Mouse (Mus musculus) hindbrain, postnatal 0 days (tissue): ENCODE results near the gene Olfr297. TPM values are rescaled to one million over a fixed set of nuclear protein-coding genes. Genes with fewer than 3 reads are reported as not detected.

ENCODE experiments used
- ATAC-seq: fragments of 200-750 bp; cut with Nextera tagmentation; 2 replicates; pipeline ENCODE4 v1.8.0; 2017; ENCODE audit warnings: mild to moderate bottlenecking, moderate TSS enrichment, moderate library complexity
- DNase-seq: peaks from one replicate; pipeline ENCODE4 v3.0.0-alpha.2; 2015; ENCODE audit warnings: low spot score
- H3K27ac ChIP-seq: fragments of 300-500 bp; sonication (generic); 2 replicates; pipeline ENCODE4 v1.5.1; 2014; ENCODE audit warnings: mild to moderate bottlenecking
- H3K27me3 ChIP-seq: fragments of 300-500 bp; sonication (generic); 2 replicates; pipeline ENCODE4 v1.6.1; 2014; ENCODE audit warnings: low read length, mixed read lengths; ENCODE audit not compliant: insufficient read depth
- H3K36me3 ChIP-seq: fragments of 300-500 bp; sonication (generic); 2 replicates; pipeline ENCODE4 v1.6.1; 2014; ENCODE audit warnings: low read length, mixed read lengths; ENCODE audit not compliant: insufficient read depth
- H3K4me1 ChIP-seq: fragments of 300-500 bp; sonication (generic); 2 replicates; pipeline ENCODE4 v1.6.1; 2014; ENCODE audit warnings: antibody characterized with exemption, low read length, mixed read lengths; ENCODE audit not compliant: insufficient read depth
- H3K4me2 ChIP-seq: fragments of 300-500 bp; sonication (generic); 2 replicates; pipeline ENCODE4 v1.6.1; 2014; ENCODE audit warnings: low read depth, mild to moderate bottlenecking, low read length, moderate library complexity, mixed read lengths
- H3K4me3 ChIP-seq: fragments of 300-500 bp; sonication (generic); 2 replicates; pipeline ENCODE4 v1.5.1; 2014; ENCODE audit warnings: low read length
- H3K9ac ChIP-seq: fragments of 300-500 bp; sonication (generic); replicated peaks from 2 replicates; pipeline ENCODE4 v1.6.1; 2014; ENCODE audit warnings: mild to moderate bottlenecking, low read length, moderate library complexity, mixed read lengths
- H3K9me3 ChIP-seq: fragments of 300-500 bp; sonication (generic); 2 replicates; pipeline ENCODE4 v1.6.1; 2016; ENCODE audit warnings: low read length, mixed read lengths
- CTCF ChIP-seq: IDR thresholded peaks from 2 replicates; pipeline ENCODE4 v1.5.1; 2016; ENCODE audit warnings: antibody characterized with exemption, control low read depth, low read depth
- WGBS: fragments of 180-500 bp; shearing (Covaris S2); extraction: QIAGEN DNeasy Blood & Tissue Kit; methylation state at CpG from one replicate; pipeline ENCODE4 v1.1.7; 2014; 5-methylcytosine and 5-hydroxymethylcytosine counted together
- polyA plus RNA-seq: library from polyadenylated mRNA; unstranded; fragments of >200 nt; fragmentation: Nextera tagmentation; extraction: Ambion mirVana; gene quantifications from 2 replicates; pipeline ENCODE4 v1.2.1, GENCODE M21; 2015
- total RNA-seq: library from RNA; depleted of rRNA; stranded (reverse); fragments of >200 nt; gene quantifications from 2 replicates; pipeline ENCODE4 v1.2.3, GENCODE M21; 2014; rRNA removed

Gene Olfr297
- total RNA-seq (not detected in 2 replicates), polyA plus RNA-seq (not detected in 2 replicates)

GRCm38 (mm10) chr7:86519668-86520067 lies at the start of gene Olfr297:
Olfr297 (plus strand) TSS chr7:86519968.
- Histone ChIP-seq H3K27ac (no peak within 1 kb of the TSS), H3K4me1 (no peaks in the 10 kb centered on the region), H3K36me3 (no peaks in the 10 kb centered on the region), H3K4me2 (no peak within 1 kb of the TSS), H3K27me3 (no peaks in the 10 kb centered on the region), H3K9ac (no peak within 1 kb of the TSS), H3K9me3 (no peaks in the 10 kb centered on the region), H3K4me3 (no peak within 1 kb of the TSS)
- no peak for TF ChIP-seq CTCF
- ATAC-seq (no peak), DNase-seq (no peak)

- TF ChIP-seq CTCF, result no peak
- H3K36me3 ChIP-seq, result no peaks in the 10 kb centered on the region
- no peak for ATAC-seq
Observed at GRCm38 (mm10) chr7:86492384-86492783, 27.4 kb upstream of the Olfr297 start, which contains the start of gene Olfr298. Olfr298 (minus strand) TSS chr7:86492484.

More at GRCm38 (mm10) chr7:86492384-86492783, 27.4 kb upstream of the Olfr297 start, which contains the start of gene Olfr298:
- no peaks in the 10 kb centered on the region for H3K4me1 ChIP-seq
- H3K27me3 ChIP-seq, result no peaks in the 10 kb centered on the region
- H3K9ac ChIP-seq, result no peak within 1 kb of the TSS
- H3K27ac ChIP-seq, result no peak within 1 kb of the TSS
- no peaks in the 10 kb centered on the region for H3K9me3 ChIP-seq
- 81% methylated on average over 1 of the region's 1 CpGs for WGBS
- H3K4me3 ChIP-seq, result no peak within 1 kb of the TSS
- H3K4me2 ChIP-seq, result no peak within 1 kb of the TSS
- no peak for DNase-seq

Other genes with a start within 250 kb of the Olfr297 start
- gene Olfr310, start 242.8 kb upstream of the Olfr297 start, total RNA-seq, result not detected in 2 replicates
- gene Olfr310, start 242.8 kb upstream of the Olfr297 start, polyA plus RNA-seq, result not detected in 2 replicates
- gene Olfr309, start 206.3 kb upstream of the Olfr297 start, total RNA-seq, result not detected in 2 replicates
- not detected in 2 replicates for gene Olfr309, start 206.3 kb upstream of the Olfr297 start, polyA plus RNA-seq
- gene Olfr308, start 194.3 kb upstream of the Olfr297 start, total RNA-seq, result not detected in 2 replicates
- gene Olfr308, start 194.3 kb upstream of the Olfr297 start, polyA plus RNA-seq, result not detected in 2 replicates
- gene Olfr307, start 182.4 kb upstream of the Olfr297 start, total RNA-seq, result not detected in 2 replicates
- gene Olfr307, start 182.4 kb upstream of the Olfr297 start, polyA plus RNA-seq, result not detected in 2 replicates
- gene Olfr305, start 153.0 kb upstream of the Olfr297 start, total RNA-seq, result not detected in 2 replicates
- gene Olfr305, start 153.0 kb upstream of the Olfr297 start, polyA plus RNA-seq, result not detected in 2 replicates
- not detected in 2 replicates for gene Olfr304, start 133.3 kb upstream of the Olfr297 start, total RNA-seq
- gene Olfr304, start 133.3 kb upstream of the Olfr297 start, polyA plus RNA-seq, result not detected in 2 replicates
- gene Olfr303, start 122.2 kb upstream of the Olfr297 start, total RNA-seq, result not detected in 2 replicates
- not detected in 2 replicates for gene Olfr303, start 122.2 kb upstream of the Olfr297 start, polyA plus RNA-seq
- not detected in 2 replicates for gene Olfr301, start 116.1 kb upstream of the Olfr297 start, total RNA-seq
- not detected in 2 replicates for gene Olfr301, start 116.1 kb upstream of the Olfr297 start, polyA plus RNA-seq
- not detected in 2 replicates for gene Olfr299, start 60.0 kb upstream of the Olfr297 start, total RNA-seq
- not detected in 2 replicates for gene Olfr299, start 60.0 kb upstream of the Olfr297 start, polyA plus RNA-seq
- gene Olfr298, start 27.5 kb upstream of the Olfr297 start, total RNA-seq, result not detected in 2 replicates
- not detected in 2 replicates for gene Olfr298, start 27.5 kb upstream of the Olfr297 start, polyA plus RNA-seq
- gene Olfr295, start 63.9 kb downstream of the Olfr297 start, total RNA-seq, result not detected in 2 replicates
- not detected in 2 replicates for gene Olfr295, start 63.9 kb downstream of the Olfr297 start, polyA plus RNA-seq
- not detected in 2 replicates for gene Olfr294, start 96.7 kb downstream of the Olfr297 start, total RNA-seq
- gene Olfr294, start 96.7 kb downstream of the Olfr297 start, polyA plus RNA-seq, result not detected in 2 replicates
- not detected in 2 replicates for gene Olfr293, start 129.1 kb downstream of the Olfr297 start, total RNA-seq
- gene Olfr293, start 129.1 kb downstream of the Olfr297 start, polyA plus RNA-seq, result not detected in 2 replicates
- not detected in 2 replicates for gene Olfr292, start 168.4 kb downstream of the Olfr297 start, total RNA-seq
- not detected in 2 replicates for gene Olfr292, start 168.4 kb downstream of the Olfr297 start, polyA plus RNA-seq